Mouse (Mus musculus) induced T-regulatory cell, adult 2 months (primary cell): ENCODE measurements around the gene Commd3.

ENCODE experiments used
- DNase-seq: peaks from one replicate; pipeline ENCODE4 v3.0.0-alpha.2; 2012; ENCODE audit warnings: low read depth

Gene Commd3

DNA sequence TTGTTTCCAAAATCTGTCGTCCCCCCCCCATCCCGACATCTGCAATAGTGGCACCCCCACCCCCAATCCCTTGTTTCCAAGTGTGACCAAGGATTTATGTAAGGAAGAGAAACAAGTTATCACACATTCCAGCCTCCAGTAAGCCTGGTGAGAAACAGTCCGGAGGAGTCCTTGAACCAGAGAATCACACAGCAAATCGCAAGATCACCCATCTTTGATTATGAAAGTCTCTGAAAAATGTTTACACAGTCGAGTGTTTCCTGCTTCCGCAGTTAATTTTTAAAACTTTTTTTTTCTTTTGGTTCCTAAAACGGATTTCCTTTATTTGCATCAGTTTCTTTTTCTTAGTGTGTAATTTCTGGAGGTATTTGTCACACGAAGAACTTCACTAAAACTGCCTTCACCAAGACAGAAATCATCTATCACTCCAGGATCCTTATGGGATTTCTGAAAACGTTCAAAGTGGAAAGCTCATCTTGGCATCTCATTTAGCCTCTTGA is 15.5 kb downstream of the Commd3 start:
- DNase-seq = peak; percentile 57

GRCm38 (mm10) chr2:18688286-18688685 is 16.1 kb downstream of the Commd3 start:
- DNase-seq = peak; percentile 49

GRCm38 (mm10) chr2:18688708-18689063 is 16.5 kb downstream of the Commd3 start:
- DNase-seq = peak; percentile 87

DNA sequence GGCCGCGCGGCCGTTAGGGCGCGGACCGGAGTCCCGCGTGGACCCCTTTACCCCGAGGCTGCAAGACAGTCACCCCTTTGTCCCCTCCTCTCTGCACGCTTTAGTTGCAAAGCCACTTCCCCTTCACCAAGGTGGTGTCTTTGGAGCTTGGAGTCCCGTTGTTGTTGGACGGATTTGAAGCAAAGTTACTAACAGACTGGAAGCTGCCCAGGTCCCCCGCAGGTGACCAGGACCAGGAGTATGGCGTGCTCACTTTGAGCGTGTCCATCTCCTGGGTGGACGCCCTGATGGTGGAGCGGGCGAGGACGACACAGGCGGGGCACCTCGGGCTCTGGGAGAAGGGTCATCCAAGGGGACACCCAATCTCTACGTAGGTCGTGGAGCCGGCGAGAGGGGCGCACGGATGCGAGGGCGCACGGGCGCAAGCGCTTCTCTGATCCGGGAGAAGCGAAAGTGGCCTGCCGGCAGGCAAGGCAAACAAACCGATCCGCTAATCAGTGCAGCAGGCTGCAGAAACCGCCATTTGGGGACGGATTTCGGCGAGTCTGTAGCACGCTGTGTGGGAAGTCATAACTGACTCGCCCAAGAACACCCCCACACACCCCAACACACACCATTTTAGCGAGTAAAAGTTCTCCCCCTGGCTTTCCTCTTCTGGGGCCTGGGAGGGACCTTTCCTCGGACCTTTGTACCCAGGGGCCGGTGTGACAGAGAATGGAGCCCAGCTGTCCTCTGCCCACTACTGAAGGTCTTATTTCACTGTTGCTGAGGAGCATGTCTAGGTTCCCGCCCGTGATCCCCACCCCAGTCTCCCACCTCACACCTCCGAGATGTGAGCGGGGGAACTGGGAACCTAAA is 17.1 kb downstream of the Commd3 start:
- DNase-seq = peak; percentile 72

GRCm38 (mm10) chr2:18690055-18690691 is 18.0 kb downstream of the Commd3 start:
- DNase-seq = peak; percentile 58

DNA sequence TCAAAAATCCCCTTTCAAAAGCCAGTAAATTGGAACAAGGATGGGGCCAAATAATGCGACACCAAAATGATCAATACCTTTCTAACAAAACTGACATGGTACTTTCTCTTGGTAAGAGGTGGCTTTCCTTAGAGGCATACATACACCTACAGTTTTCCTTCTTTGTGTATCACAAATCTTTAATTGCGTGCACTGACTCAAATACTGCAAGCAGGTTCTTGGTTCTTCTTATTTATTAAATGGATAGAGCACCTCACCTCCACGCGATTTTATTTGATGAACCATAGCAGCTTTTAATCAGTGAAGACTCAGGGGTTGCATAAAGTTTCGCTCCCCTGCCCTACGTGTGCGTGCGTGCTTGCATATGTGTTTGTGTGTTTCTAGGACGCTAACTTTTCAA is 18.6 kb downstream of the Commd3 start:
- peak; percentile 58 for DNase-seq

- DNase-seq = peak; percentile 50
These were observed 19.8 kb downstream of the Commd3 start for GRCm38 (mm10) chr2:18692031-18692430.

- no peak for DNase-seq
These were observed 20.4 kb downstream of the Commd3 start for GRCm38 (mm10) chr2:18692548-18692947.

DNA sequence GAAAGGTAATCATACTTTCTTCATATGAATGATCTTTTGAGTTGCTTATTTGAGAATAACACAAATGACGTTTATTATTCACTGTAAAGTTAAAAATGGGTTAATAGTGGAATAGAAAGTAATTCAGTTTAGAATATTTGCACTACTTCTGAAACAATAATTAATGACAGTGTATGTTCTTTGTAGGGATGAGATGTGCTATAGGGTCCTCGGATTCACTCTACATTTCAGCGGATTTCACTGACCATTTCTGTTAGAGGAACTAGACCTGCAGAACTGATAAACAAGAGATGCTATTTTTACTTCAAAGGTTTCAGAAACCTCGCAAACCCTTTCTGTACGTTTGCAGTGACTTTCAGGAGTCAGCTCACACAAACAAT is 21.3 kb downstream of the Commd3 start:
- DNase-seq = no peak

GRCm38 (mm10) chr2:18693871-18694610 is 21.9 kb downstream of the Commd3 start, which contains the start of gene Spag6:
Spag6 (plus strand) TSS chr2:18694032.
- peak; percentile 84 for DNase-seq

DNA sequence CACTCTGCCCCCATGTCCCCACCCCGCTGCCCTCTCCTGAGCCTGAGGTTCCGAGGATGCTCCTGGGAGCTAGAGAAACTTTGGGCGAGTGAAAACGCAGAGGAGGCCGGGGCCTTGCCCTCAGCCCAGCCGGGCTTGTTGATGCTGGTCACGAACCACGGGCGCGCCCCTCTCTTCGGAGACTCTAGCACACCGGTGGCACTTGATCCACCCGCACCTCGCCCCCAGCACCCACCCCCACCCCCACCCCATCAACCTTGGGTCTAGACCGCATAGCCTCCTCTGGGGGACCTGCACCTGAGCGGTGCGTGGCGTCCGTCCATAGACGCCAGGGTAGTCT is 22.4 kb downstream of the Commd3 start:
- DNase-seq = no peak

DNA sequence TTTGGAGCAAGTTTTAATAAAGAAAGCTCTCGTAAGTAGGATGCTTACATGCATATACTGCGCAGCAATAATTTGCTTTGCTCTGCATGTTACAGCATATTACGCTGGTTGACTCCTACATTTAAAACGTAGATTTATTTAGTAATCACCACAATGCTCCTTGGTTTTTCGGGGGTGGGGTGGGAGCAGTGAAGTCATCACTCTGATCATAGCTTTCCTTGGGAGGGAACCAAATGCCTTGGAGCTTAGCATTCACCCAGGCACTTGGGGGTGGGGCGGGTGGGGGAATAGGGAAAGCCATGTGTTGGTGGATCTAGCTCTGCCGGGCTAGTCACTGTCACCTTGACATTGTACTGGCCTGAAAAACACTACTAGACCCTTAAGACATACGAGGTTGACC is 23.0 kb downstream of the Commd3 start:
- peak; percentile 26 for DNase-seq

GRCm38 (mm10) chr2:18695629-18696150 is 23.5 kb downstream of the Commd3 start:
- DNase-seq = peak; percentile 36

DNA sequence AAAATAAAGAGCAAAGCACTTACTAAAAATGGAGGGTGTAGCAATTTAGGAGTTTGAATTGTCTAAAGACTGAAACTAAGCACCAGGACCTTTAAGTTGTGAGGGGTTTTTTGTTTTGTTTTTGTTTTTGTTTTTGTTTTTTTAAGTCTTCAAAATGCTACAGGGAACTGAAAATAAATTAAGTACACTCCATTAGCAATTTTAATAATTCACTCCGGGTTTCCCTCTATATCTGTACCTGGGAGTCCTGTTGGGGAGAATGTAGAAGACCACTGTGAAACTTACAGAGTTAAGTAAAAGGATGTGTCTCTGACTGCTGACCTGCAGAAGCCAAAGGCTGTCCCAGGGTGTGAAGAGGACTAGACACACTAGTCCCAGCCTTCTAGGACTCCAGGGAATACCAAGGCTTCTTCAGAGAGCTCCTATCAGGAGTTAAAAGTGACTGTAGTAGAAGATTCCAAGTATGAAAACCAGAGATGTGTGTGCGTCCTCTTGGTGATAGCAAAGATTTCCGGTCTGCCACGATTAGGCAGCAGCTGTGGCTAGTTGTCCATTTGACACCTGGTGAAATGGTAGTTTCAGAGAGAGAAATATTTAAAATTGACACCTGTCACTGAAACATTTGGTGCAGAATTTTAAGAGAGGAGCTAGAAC is 25.5 kb downstream of the Commd3 start:
- peak; percentile 32 for DNase-seq

DNA sequence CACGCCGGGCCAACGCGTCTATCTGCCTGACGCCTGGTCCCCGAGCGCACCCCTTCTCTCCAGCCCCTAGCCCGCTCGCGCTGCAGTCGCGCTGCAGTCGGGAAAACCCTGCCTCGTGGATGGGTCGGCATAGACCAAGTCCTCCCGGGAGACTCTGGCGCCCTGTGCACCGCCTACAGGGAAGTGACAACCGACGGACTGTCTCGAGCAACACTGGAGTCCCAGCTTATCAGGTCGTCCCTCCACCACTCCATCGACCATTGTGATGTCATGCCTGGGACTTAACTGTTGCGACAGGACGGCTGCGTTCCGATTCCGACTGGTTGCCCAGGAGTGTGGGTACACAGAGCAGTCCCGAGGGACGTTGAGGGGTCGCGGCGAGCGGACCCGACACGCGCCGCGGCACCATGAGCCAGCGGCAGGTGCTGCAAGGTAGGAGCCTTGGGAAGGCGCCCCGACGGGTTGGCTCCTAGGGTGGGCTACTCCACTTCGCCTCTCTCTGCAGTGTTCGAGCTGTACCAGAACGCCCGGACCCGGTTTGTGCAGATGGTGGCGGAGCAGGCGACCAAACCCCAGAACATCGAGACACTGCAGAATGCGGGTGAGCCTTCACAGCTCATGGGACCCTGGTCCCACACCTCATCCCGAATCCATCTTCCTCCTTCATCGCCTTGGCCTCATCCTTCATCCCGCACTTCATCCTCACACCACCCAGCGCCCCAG is 26.6 kb downstream of the Commd3 start:
- no peak for DNase-seq

DNA sequence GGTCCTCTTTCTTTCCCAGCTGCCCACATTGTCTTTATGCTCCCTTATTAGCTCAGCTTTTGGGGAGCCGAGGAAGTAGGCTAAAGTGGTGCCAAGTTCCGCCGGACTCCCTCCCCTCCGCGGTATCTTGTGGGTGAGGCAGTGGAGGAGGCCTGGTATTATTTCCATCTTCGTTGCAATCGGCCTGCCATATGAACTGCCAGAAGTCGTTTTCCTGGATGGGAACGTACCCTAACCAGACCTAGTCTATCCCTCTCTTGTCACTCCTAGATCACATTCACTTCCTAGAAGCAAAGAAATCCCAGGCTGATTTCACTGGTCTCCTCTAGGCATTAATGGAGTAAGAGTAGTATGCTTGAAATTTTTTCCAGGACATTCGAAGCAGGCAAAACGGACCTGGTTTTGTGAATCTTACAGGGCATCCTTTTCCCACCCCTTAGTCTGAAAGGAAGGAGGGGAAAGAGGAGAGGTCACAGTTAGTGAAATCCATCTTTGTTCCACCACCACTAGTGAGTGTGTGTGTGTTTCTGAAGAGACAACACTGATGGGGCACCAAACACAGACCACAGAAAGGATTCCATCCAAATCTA is 27.3 kb downstream of the Commd3 start:
- peak; percentile 25 for DNase-seq

DNA sequence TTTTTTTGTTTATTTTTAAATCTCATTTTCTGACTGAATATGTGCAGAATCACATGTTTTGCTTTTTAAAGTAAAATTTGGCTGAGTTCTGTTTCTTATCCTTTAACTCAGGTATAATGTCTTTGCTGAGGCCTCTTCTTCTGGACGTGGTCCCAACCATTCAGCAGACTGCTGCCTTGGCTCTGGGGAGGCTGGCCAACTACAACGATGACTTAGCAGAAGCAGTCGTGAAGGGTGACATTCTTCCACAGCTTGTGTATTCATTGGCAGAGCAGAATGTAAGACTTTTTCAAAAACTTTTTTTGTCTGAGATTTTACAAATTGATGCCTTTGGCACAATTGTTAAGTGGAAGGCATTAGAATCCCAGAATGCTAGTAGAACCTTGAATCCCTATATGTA is 38.2 kb downstream of the Commd3 start:
- DNase-seq = no peak

DNA sequence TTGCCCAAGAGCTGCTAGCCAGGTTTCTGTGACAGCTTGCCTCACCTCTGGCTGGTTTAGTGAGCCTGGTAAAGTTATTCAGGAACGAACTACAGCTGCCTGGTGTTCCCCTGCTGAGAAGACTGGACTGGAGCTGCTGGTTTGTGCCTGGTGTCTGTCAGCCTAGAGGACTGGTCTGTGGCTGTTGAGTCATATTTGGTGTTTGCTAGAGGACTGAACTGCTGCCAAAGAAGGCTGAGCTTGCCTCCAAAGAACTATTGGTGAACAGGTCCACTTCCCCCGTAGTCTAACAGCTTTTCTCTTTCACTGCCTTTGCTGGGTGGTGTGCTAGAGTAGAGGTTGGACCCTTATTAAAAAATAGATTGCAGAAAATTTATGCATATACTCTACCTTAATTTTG is 40.9 kb downstream of the Commd3 start:
- DNase-seq = no peak

DNA sequence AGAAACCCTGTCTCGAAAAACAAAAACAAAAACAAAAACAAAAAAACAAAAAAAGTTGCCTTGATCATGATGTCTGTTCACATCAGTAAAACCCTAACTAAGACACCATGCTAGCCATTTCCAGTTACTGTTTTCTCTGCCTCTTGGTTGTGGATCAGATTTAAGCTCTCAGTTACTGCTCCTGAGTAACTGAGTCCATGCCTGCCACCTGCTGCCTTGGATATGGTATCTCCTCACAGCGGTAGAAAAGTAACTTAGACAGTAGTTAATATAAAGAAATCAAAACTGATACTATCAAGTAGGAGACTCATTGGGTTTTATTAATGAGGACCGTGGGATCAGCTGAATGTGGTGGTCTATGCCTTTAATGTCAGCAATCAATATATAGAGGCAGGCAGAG is 42.2 kb downstream of the Commd3 start:
- DNase-seq = peak; percentile 37

- DNase-seq = no peak
These were observed 46.3 kb downstream of the Commd3 start for GRCm38 (mm10) chr2:18718521-18718920.
